ENCODE assay signal across 9 mouse cellular contexts in genomic region chr7:27284865-27285697, GRCm38 (mm10). TPM values are rescaled to one million over a fixed set of nuclear protein-coding genes. Genes with fewer than 3 reads are reported as not detected.
DNase-seq lines count a peak whose midpoint lies in the region; ATAC-seq and TF ChIP-seq lines count a peak whose summit lies in the region.
"Had no signal": no experiment of that assay in that cellular context is flagged by ENCODE, and none has a peak within 500 bp of the region (broad histone marks: within the 10 kb centered on the region; RNA-seq: fewer than 3 reads in every experiment).

No protein-coding gene starts in this region.

- peaks cover 6% of the 10 kb centered on the region; the same call in 1 of the 2 replicates for H3K4me1 ChIP-seq in hindbrain, embryonic 16.5 days (ENCODE audit: control insufficient read depth, insufficient read depth, low read depth, low read length)
- H3K4me1 ChIP-seq in liver, postnatal 0 days (ENCODE audit: insufficient read depth): peaks cover 4% of the 10 kb centered on the region; the same call in 1 of the 2 replicates
- H3K4me1 ChIP-seq in neural tube, embryonic 11.5 days (ENCODE audit: control insufficient read depth, insufficient read depth, low read length): no peaks in the 10 kb centered on the region

- no peak for TF ChIP-seq EP300 in liver, postnatal 0 days (IDR thresholded peaks at IDR 0.05; ENCODE audit: low read depth)

- no peak for TF ChIP-seq POLR2A in brain, embryonic 14.5 days (IDR thresholded peaks at IDR 0.05; ENCODE audit: borderline replicate concordance, extremely low read depth, insufficient read depth, insufficient read length, poor library complexity, severe bottlenecking)

- peak overlapping the region; percentile 19; the same call in 1 of the 2 replicates for H3K4me3 ChIP-seq in hindbrain, embryonic 16.5 days (ENCODE audit: low read length)
- H3K4me3 ChIP-seq in liver, postnatal 0 days (ENCODE audit: low read depth, low read length): no peak overlapping the region
- H3K4me3 ChIP-seq in neural tube, embryonic 11.5 days (ENCODE audit: low read depth, low read length): no peak overlapping the region

- peaks cover 12% of the 10 kb centered on the region for H3K36me3 ChIP-seq in hindbrain, embryonic 16.5 days (ENCODE audit: control insufficient read depth, insufficient read depth, low read length)
- no peaks in the 10 kb centered on the region for H3K36me3 ChIP-seq in liver, postnatal 0 days (replicated peaks; ENCODE audit: insufficient read depth, low read length)
- peaks cover 4% of the 10 kb centered on the region for H3K36me3 ChIP-seq in neural tube, embryonic 11.5 days (ENCODE audit: control insufficient read depth, insufficient read depth, low read length)

- H3K4me2 ChIP-seq in hindbrain, embryonic 16.5 days (ENCODE audit: low read length): peak overlapping the region; percentile 38
- no peak overlapping the region for H3K4me2 ChIP-seq in liver, postnatal 0 days (ENCODE audit: low read depth, low read length)
- H3K4me2 ChIP-seq in neural tube, embryonic 11.5 days (ENCODE audit: low read depth): peak overlapping the region; percentile 30

- no peak overlapping the region for H3K27ac ChIP-seq in hindbrain, embryonic 16.5 days (ENCODE audit: low read depth, low read length)
- H3K27ac ChIP-seq in liver, postnatal 0 days (ENCODE audit: low read depth): no peak overlapping the region
- H3K27ac ChIP-seq in neural tube, embryonic 11.5 days (ENCODE audit: low read depth, low read length): no peak overlapping the region
- H3K27ac ChIP-seq: macrophage had no signal

- H3K27me3 ChIP-seq in hindbrain, embryonic 16.5 days (replicated peaks; ENCODE audit: control insufficient read depth, insufficient read depth, low read length): 0 out of 2 replicates have a peak, but pooled peaks cover 2% of the 10 kb centered on the region
- H3K27me3 ChIP-seq in liver, postnatal 0 days (ENCODE audit: insufficient read depth, low read length): no peaks in the 10 kb centered on the region
- no peaks in the 10 kb centered on the region for H3K27me3 ChIP-seq in neural tube, embryonic 11.5 days (ENCODE audit: control insufficient read depth, insufficient read depth, low read length)

- peak; percentile 37; the same call in 1 of the 2 replicates for TF ChIP-seq CTCF in brain, embryonic 14.5 days (IDR thresholded peaks at IDR 0.05; ENCODE audit: borderline replicate concordance, extremely low read depth, insufficient read depth, insufficient read length)
- TF ChIP-seq CTCF in liver, postnatal 0 days (IDR thresholded peaks at IDR 0.05; ENCODE audit: low read depth): peak; percentile 55

- peak; percentile 58; the same call in 1 of the 2 replicates for ATAC-seq in frontal cortex, adult (ENCODE audit: low TSS enrichment)
- peak; percentile 53 for ATAC-seq in hindbrain, embryonic 16.5 days
- ATAC-seq in liver, postnatal 0 days: peak; percentile 59
- peak; percentile 53; the same call in 1 of the 2 replicates for ATAC-seq in neural tube, embryonic 11.5 days (ENCODE audit: insufficient read depth, low FRiP score, low TSS enrichment)

- WGBS in hindbrain, embryonic 16.5 days: 1% methylated on average over 28 of the region's 28 CpGs
- WGBS in liver, postnatal 0 days (ENCODE audit: insufficient replicate concordance): 4% methylated on average over 28 of the region's 28 CpGs
- WGBS in neural tube, embryonic 11.5 days: 2% methylated on average over 28 of the region's 28 CpGs

- H3K9me3 ChIP-seq in hindbrain, embryonic 16.5 days (ENCODE audit: control insufficient read depth, low read length): no peaks in the 10 kb centered on the region
- H3K9me3 ChIP-seq in liver, postnatal 0 days (ENCODE audit: low read length): no peaks in the 10 kb centered on the region
- no peaks in the 10 kb centered on the region for H3K9me3 ChIP-seq in neural tube, embryonic 11.5 days (ENCODE audit: control insufficient read depth, low read length)

- no peak for DNase-seq in frontal cortex, postnatal 14 days (ENCODE audit: low spot score in 2 of 2)
- DNase-seq in brain, embryonic 14.5 days (ENCODE audit: low read depth): peak; percentile 40
- peak; percentile 77 for DNase-seq in gastrocnemius, postnatal 25 days
- DNase-seq in liver, postnatal 0 days: peak; percentile 47
- peak; percentile 48 for DNase-seq in neural tube, embryonic 11.5 days (ENCODE audit: low spot score)
- DNase-seq in left cerebral cortex, adult 11 months (ENCODE audit: low spot score): no peak

- peak overlapping the region; percentile 50 for H3K9ac ChIP-seq in hindbrain, embryonic 16.5 days (ENCODE audit: low read depth, low read length)
- no peak overlapping the region for H3K9ac ChIP-seq in liver, postnatal 0 days (replicated peaks)
- no peak overlapping the region for H3K9ac ChIP-seq in neural tube, embryonic 11.5 days (ENCODE audit: low read length)

RNA-seq across cellular contexts. Expression of gene Numbl, which starts 26.8 kb away (rescaled TPM):
- 109 and 112 TPM in 2 replicates for polyA plus RNA-seq in brain, embryonic 14.5 days (2012; rRNA removed)
- 1 to 10 TPM; 3.6 to 5.4 TPM for total RNA-seq in gastrocnemius, postnatal 25 days (2021)
- polyA plus RNA-seq in hindbrain, embryonic 16.5 days (2015; fragmentation: Nextera tagmentation; extraction: Ambion mirVana): 54.4 and 59.5 TPM in 2 replicates
- polyA plus RNA-seq in liver, postnatal 0 days (2015; fragmentation: Nextera tagmentation; extraction: Ambion mirVana): 1.1 and 1.2 TPM in 2 replicates
- polyA plus RNA-seq in neural tube, embryonic 11.5 days (2014; fragmentation: Nextera tagmentation; extraction: Ambion mirVana): 21.6 and 21.7 TPM in 2 replicates

RNA-seq across cellular contexts. Expression of gene Coq8b, which starts 52.3 kb away (rescaled TPM):
- polyA plus RNA-seq in brain, embryonic 14.5 days (2012; rRNA removed): 42.6 and 50.1 TPM in 2 replicates
- 1 to 10 TPM; 3.0 to 4.9 TPM for total RNA-seq in gastrocnemius, postnatal 25 days (2021)
- polyA plus RNA-seq in hindbrain, embryonic 16.5 days (2015; fragmentation: Nextera tagmentation; extraction: Ambion mirVana): 21.8 and 23.9 TPM in 2 replicates
- 20.1 and 23.5 TPM in 2 replicates for polyA plus RNA-seq in liver, postnatal 0 days (2015; fragmentation: Nextera tagmentation; extraction: Ambion mirVana)
- 15.8 and 17.1 TPM in 2 replicates for polyA plus RNA-seq in neural tube, embryonic 11.5 days (2014; fragmentation: Nextera tagmentation; extraction: Ambion mirVana)

RNA-seq across cellular contexts. Expression of gene Ltbp4, which starts 52.4 kb away (rescaled TPM):
- polyA plus RNA-seq in brain, embryonic 14.5 days (2012; rRNA removed): 24.3 and 24.4 TPM in 2 replicates
- 10 to 100 TPM; 69.4 to 77.8 TPM for total RNA-seq in gastrocnemius, postnatal 25 days (2021)
- 14.1 and 17.2 TPM in 2 replicates for polyA plus RNA-seq in hindbrain, embryonic 16.5 days (2015; fragmentation: Nextera tagmentation; extraction: Ambion mirVana)
- polyA plus RNA-seq in liver, postnatal 0 days (2015; fragmentation: Nextera tagmentation; extraction: Ambion mirVana): 7.2 and 9.2 TPM in 2 replicates
- 7.0 and 8.0 TPM in 2 replicates for polyA plus RNA-seq in neural tube, embryonic 11.5 days (2014; fragmentation: Nextera tagmentation; extraction: Ambion mirVana)
- polyA plus RNA-seq: macrophage had no signal

RNA-seq across cellular contexts. Expression of gene Itpkc, which starts 56.6 kb away (rescaled TPM):
- polyA plus RNA-seq in brain, embryonic 14.5 days (2012; rRNA removed): 15.3 and 15.9 TPM in 2 replicates
- total RNA-seq in gastrocnemius, postnatal 25 days (2021): 1 to 10 TPM; 2.3 to 3.6 TPM
- 5.7 and 5.9 TPM in 2 replicates for polyA plus RNA-seq in hindbrain, embryonic 16.5 days (2015; fragmentation: Nextera tagmentation; extraction: Ambion mirVana)
- 1.2 and 1.5 TPM in 2 replicates for polyA plus RNA-seq in liver, postnatal 0 days (2015; fragmentation: Nextera tagmentation; extraction: Ambion mirVana)
- 6.5 and 8.3 TPM in 2 replicates for polyA plus RNA-seq in neural tube, embryonic 11.5 days (2014; fragmentation: Nextera tagmentation; extraction: Ambion mirVana)

Comparison
In these comparisons a context has a peak if more than half of its experiments do, and no peak if none do; other contexts are left out.
1. DNase-seq: peak in brain, embryonic 14.5 days (single experiment), gastrocnemius, postnatal 25 days (single experiment), liver, postnatal 0 days (single experiment) and neural tube, embryonic 11.5 days (single experiment); none in frontal cortex, postnatal 14 days (0 of 2) and left cerebral cortex, adult 11 months (single experiment).
2. RNA of gene Numbl, which starts 26.8 kb away (polyA plus RNA-seq): 109 to 112 TPM in brain, embryonic 14.5 days, 54.4 to 59.5 TPM in hindbrain, embryonic 16.5 days and 21.6 to 21.7 TPM in neural tube, embryonic 11.5 days; 1.1 to 1.2 TPM in liver, postnatal 0 days; every median in the first group is over 10 times any median in the second.
3. Peak in every context shown above with its lines, with median percentiles within 50 percentile points of each other: ATAC-seq.